Mouse (Mus musculus) erythroblast, embryonic 14.5 days (primary cell): ENCODE measurements around the gene Mob4.

Source experiments
- GATA1 ChIP-seq: IDR thresholded peaks from 2 replicates; pipeline ENCODE4 v1.6.1; 2012; ENCODE audit warnings: low read length, inconsistent platforms, mixed read lengths
- TAL1 ChIP-seq: IDR thresholded peaks from 3 replicates; pipeline ENCODE4 v1.6.1; 2012; ENCODE audit warnings: low read length, inconsistent platforms, mixed read lengths

GRCm38 (mm10) chr1:55088611-55089497 is 42.2 kb upstream of the Mob4 start:
- TF ChIP-seq TAL1, result no peak
- TF ChIP-seq GATA1, result no peak
